Mouse (Mus musculus): ENCODE data around the gene Cryz. TPM values are rescaled to one million over a fixed set of nuclear protein-coding genes. Genes with fewer than 3 reads are reported as not detected.

Gene Cryz
- total RNA-seq (2023), result 1 to 10 TPM; 1.6 to 1.9 TPM

GRCm38 (mm10) chr3:154596488-154596933, at the start of gene Cryz:
TSS of gene Cryz (plus strand) at chr3:154596711.

DNA sequence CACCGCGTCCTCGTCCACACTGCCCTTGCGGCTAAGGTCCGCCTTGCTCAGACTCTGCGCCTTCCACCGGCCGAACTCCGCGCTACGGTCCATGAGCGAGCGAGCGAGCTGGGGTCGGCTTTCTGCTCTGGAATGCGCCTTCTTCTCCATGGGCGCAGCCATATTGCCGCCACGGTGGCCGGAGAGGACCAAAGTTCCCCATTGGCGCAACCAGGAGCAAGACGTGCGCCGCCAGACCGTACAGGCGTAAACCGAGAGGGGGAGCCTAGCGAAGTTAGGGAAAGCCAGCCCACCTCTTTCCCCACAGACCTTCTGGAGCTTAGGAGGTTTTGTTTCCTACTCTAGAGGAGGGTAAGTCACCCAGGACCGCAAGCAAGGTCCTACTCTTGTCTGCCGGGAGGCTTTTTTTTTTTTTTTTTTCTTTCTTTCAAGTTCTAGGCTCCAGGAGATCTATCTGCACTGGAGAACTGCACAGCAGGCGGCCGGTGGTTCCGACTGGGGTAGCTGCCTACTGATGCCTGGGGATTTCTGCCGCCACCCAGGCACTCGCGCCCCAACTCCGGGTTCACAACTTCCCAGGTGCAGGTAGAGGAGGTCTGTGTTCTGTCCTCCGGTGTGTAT, 533 bp downstream of the Cryz start, which contains the start of gene Tyw3:
TSS of gene Tyw3 (minus strand) at position 171 of the 621 bp plus-strand sequence.

DNA sequence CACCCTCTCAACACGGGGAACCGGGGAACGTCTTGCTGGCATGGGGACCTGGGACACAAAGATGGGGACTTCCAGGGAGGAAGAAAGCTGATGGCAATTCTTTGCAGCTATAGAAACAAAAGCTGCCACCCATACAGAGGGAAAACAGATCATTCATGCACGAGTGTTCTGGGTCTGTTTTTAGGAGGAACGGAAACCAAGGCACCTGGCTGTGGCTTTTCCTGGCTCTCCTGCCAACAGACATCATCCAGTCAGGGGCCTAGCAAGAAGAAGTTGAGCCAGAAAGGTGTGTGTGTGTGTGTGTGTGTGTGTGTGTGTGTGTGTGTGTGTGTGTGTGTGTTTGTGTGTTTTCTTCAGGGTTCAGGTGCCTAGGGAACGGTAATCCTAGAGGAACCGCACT, 67.0 kb downstream of the Cryz start, which contains the start of gene Erich3:
TSS of gene Erich3 (plus strand) at position 315 of the 400 bp plus-strand sequence.

Other genes starting within 250 kb of the Cryz start
- 1 to 10 TPM; 1.0 to 1.5 TPM for gene Tyw3, start 393 bp downstream of the Cryz start, total RNA-seq (2023)
- not detected for gene Erich3, start 67.1 kb downstream of the Cryz start, total RNA-seq (2023)

All from neutrophil, adult 59 days (primary cell).